Mouse (Mus musculus) embryo, embryonic 11 days (tissue): ENCODE data around the gene 2510009E07Rik.
A peak's percentile ranks its signal among the peaks of the same experiment; 100 is the strongest.

Experiments used
- DNase-seq: peaks from one replicate; pipeline ENCODE4 v3.0.0-alpha.2; 2015

2510009E07Rik gene

GRCm38 (mm10) chr16:21694463-21695241 is at the start of gene 2510009E07Rik:
Gene 2510009E07Rik, minus strand, starts transcription at chr16:21694665.
- DNase-seq = peak; percentile 92

- DNase-seq = no peak
Observed at GRCm38 (mm10) chr16:21743401-21743800, 48.9 kb upstream of the 2510009E07Rik start.

- no peak for DNase-seq
Observed at GRCm38 (mm10) chr16:21742898-21743297, 48.4 kb upstream of the 2510009E07Rik start.

- DNase-seq = no peak
Observed at GRCm38 (mm10) chr16:21742191-21742870, 47.9 kb upstream of the 2510009E07Rik start.

- DNase-seq = no peak
Observed at GRCm38 (mm10) chr16:21741542-21741941, 47.1 kb upstream of the 2510009E07Rik start.

GRCm38 (mm10) chr16:21735638-21736037 is 41.2 kb upstream of the 2510009E07Rik start:
- DNase-seq = no peak

GRCm38 (mm10) chr16:21727897-21728364 is 33.5 kb upstream of the 2510009E07Rik start:
- DNase-seq = peak; percentile 87

GRCm38 (mm10) chr16:21727421-21727820 is 33.0 kb upstream of the 2510009E07Rik start:
- DNase-seq = no peak

GRCm38 (mm10) chr16:21724261-21724660 is 29.8 kb upstream of the 2510009E07Rik start:
- DNase-seq = no peak

- no peak for DNase-seq
Observed at GRCm38 (mm10) chr16:21719770-21720169, 25.3 kb upstream of the 2510009E07Rik start.

GRCm38 (mm10) chr16:21714516-21714915 is 20.1 kb upstream of the 2510009E07Rik start:
- no peak for DNase-seq

GRCm38 (mm10) chr16:21710321-21710720 is 15.9 kb upstream of the 2510009E07Rik start:
- no peak for DNase-seq

GRCm38 (mm10) chr16:21704691-21705090 is 10.2 kb upstream of the 2510009E07Rik start:
- DNase-seq = no peak

- peak; percentile 74 for DNase-seq
Observed at GRCm38 (mm10) chr16:21702314-21702690, 7.8 kb upstream of the 2510009E07Rik start.

- peak; percentile 74 for DNase-seq
Observed at GRCm38 (mm10) chr16:21701611-21702313, 7.3 kb upstream of the 2510009E07Rik start.

GRCm38 (mm10) chr16:21698136-21698535 is 3.7 kb upstream of the 2510009E07Rik start:
- no peak for DNase-seq

GRCm38 (mm10) chr16:21696946-21697345 is 2.5 kb upstream of the 2510009E07Rik start:
- DNase-seq = no peak

- peak; percentile 74 for DNase-seq
Observed at GRCm38 (mm10) chr16:21695242-21695578, 745 bp upstream of the 2510009E07Rik start.

- peak; percentile 76 for DNase-seq
Observed at GRCm38 (mm10) chr16:21693981-21694462, 443 bp downstream of the 2510009E07Rik start.

GRCm38 (mm10) chr16:21690216-21690755 is 4.2 kb downstream of the 2510009E07Rik start:
- no peak for DNase-seq

GRCm38 (mm10) chr16:21689141-21689540 is 5.3 kb downstream of the 2510009E07Rik start:
- no peak for DNase-seq

- DNase-seq = no peak
Observed at GRCm38 (mm10) chr16:21687406-21687805, 7.1 kb downstream of the 2510009E07Rik start.

GRCm38 (mm10) chr16:21676791-21677190 is 17.7 kb downstream of the 2510009E07Rik start:
- DNase-seq = no peak
